Mouse (Mus musculus): Measurements from ENCODE around the gene Tmem29.

DNA sequence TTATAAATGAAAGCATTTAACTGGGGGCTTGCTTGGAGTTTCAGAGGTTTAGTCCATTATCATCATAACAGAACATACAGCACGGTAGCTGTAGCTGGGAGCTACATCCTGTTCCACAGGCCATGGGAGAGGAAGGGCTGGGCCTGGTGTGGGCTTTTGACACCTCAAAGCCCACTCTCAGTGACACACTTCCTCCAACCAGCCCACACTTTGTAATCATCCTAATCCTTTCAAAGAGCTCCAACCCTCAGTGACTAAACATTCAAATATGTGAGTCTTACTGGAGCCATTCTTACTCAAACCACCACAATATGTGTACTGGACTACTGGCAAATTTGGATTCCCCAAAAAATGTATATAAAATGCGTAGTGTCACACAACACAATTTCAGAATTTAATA lies 9.3 kb upstream of the Tmem29 start:
- TF ChIP-seq CTCF (IDR thresholded peaks at IDR 0.05; ENCODE audit: borderline replicate concordance, insufficient read depth, low read length) = no peak
- TF ChIP-seq POLR2A (IDR thresholded peaks at IDR 0.05; ENCODE audit: low read depth, low read length) = no peak
